9 mouse cellular contexts compared by ENCODE assay signal in the genomic region with DNA sequence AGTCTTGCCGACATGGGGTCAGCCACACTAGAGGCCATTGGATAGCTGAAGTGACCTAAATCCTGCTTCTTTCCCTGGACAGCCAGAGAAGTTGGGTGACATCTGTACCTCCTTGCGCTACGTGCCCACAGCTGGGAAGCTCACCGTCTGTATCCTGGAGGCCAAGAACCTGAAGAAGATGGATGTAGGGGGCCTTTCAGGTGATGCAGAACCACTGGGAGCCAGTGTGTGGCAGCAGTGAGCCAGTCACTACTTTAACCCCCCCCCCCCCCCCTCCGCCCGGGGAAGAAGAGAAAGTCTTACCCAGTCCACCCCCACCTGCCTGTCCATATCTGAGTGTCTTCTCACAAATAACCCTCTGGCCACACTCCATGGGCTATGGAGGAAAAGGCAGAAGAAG.
A peak's percentile ranks its signal among the peaks of the same experiment; 100 is the strongest.
DNase-seq lines count a peak whose midpoint lies in the region; ATAC-seq and TF ChIP-seq lines count a peak whose summit lies in the region.
"Had no signal": no experiment of that assay in that cellular context is flagged by ENCODE, and none has a peak within 500 bp of the region (broad histone marks: within the 10 kb centered on the region; RNA-seq: fewer than 3 reads in every experiment).

No protein-coding gene starts in this region.

- H3K4me1 ChIP-seq in hindbrain, postnatal 0 days (ENCODE audit: insufficient read depth, low read length), result no peaks in the 10 kb centered on the region
- 0 out of 2 replicates have a peak, but pooled peaks cover 5% of the 10 kb centered on the region for H3K4me1 ChIP-seq in hindbrain, embryonic 12.5 days
- no peaks in the 10 kb centered on the region for H3K4me1 ChIP-seq in midbrain, embryonic 16.5 days (ENCODE audit: control insufficient read depth, insufficient read depth, low read length)

- H3K27me3 ChIP-seq in hindbrain, postnatal 0 days (ENCODE audit: insufficient read depth, low read length), result no peaks in the 10 kb centered on the region
- no peaks in the 10 kb centered on the region for H3K27me3 ChIP-seq in hindbrain, embryonic 12.5 days
- no peaks in the 10 kb centered on the region for H3K27me3 ChIP-seq in midbrain, embryonic 16.5 days (ENCODE audit: control insufficient read depth, insufficient read depth, low read depth, low read length)

- H3K36me3 ChIP-seq in hindbrain, postnatal 0 days (ENCODE audit: insufficient read depth, low read length), result no peaks in the 10 kb centered on the region
- no peaks in the 10 kb centered on the region for H3K36me3 ChIP-seq in hindbrain, embryonic 12.5 days
- H3K36me3 ChIP-seq in midbrain, embryonic 16.5 days (ENCODE audit: control insufficient read depth, insufficient read depth, low read length), result no peaks in the 10 kb centered on the region
- H3K36me3 ChIP-seq: limb, embryonic 13.5 days had no signal

- 66% methylated on average over 4 of the region's 6 CpGs for whole genome bisulfite sequencing in hindbrain, postnatal 0 days
- 66% methylated on average over 6 of the region's 6 CpGs for WGBS in hindbrain, embryonic 12.5 days
- WGBS in midbrain, embryonic 16.5 days, result 66% methylated on average over 4 of the region's 6 CpGs

- peak; percentile 28 for DNase-seq in hindbrain, postnatal 0 days (ENCODE audit: low spot score)
- peak; percentile 55 to 57 for DNase-seq in B cell, adult 2 months
- peak; percentile 41 for DNase-seq in Muller cell, postnatal 12 days (ENCODE audit: inconsistent ontology term)
- DNase-seq in kidney, postnatal 4 days, result peak; percentile 67 to 70
- DNase-seq in MN1 (ENCODE audit: low spot score), result no peak
- no peak for DNase-seq in urinary bladder, adult 18-20 months (ENCODE audit: low spot score in 2 of 2)

- ATAC-seq in hindbrain, postnatal 0 days, result no peak
- ATAC-seq in hindbrain, embryonic 12.5 days (ENCODE audit: low FRiP score), result no peak
- no peak for ATAC-seq in midbrain, embryonic 16.5 days

- no peak overlapping the region for H3K9ac ChIP-seq in hindbrain, postnatal 0 days (replicated peaks; ENCODE audit: low read length)
- no peak overlapping the region for H3K9ac ChIP-seq in hindbrain, embryonic 12.5 days
- no peak overlapping the region for H3K9ac ChIP-seq in midbrain, embryonic 16.5 days (ENCODE audit: low read depth, low read length)
- H3K9ac ChIP-seq: limb, embryonic 13.5 days had no signal

- H3K9me3 ChIP-seq in hindbrain, postnatal 0 days (ENCODE audit: low read length), result no peaks in the 10 kb centered on the region
- H3K9me3 ChIP-seq in hindbrain, embryonic 12.5 days (replicated peaks), result no peaks in the 10 kb centered on the region
- no peaks in the 10 kb centered on the region for H3K9me3 ChIP-seq in midbrain, embryonic 16.5 days (replicated peaks; ENCODE audit: control insufficient read depth, low read length, poor library complexity, severe bottlenecking)
- H3K9me3 ChIP-seq: limb, embryonic 13.5 days had no signal

- H3K4me2 ChIP-seq in hindbrain, postnatal 0 days (ENCODE audit: low read depth, low read length), result no peak overlapping the region
- no peak overlapping the region for H3K4me2 ChIP-seq in hindbrain, embryonic 12.5 days (replicated peaks)
- H3K4me2 ChIP-seq in midbrain, embryonic 16.5 days (ENCODE audit: low read length), result no peak overlapping the region
- H3K4me2 ChIP-seq: limb, embryonic 13.5 days had no signal

- peak; percentile 66 for TF ChIP-seq CTCF in hindbrain, postnatal 0 days (IDR thresholded peaks at IDR 0.05; ENCODE audit: low read depth)

- no peak overlapping the region for H3K27ac ChIP-seq in hindbrain, postnatal 0 days
- no peak overlapping the region for H3K27ac ChIP-seq in hindbrain, embryonic 12.5 days
- no peak overlapping the region for H3K27ac ChIP-seq in midbrain, embryonic 16.5 days (ENCODE audit: low read length)
- H3K27ac ChIP-seq: limb, embryonic 13.5 days had no signal

- H3K4me3 ChIP-seq in hindbrain, postnatal 0 days (ENCODE audit: low read length), result no peak overlapping the region
- H3K4me3 ChIP-seq in hindbrain, embryonic 12.5 days, result no peak overlapping the region
- no peak overlapping the region for H3K4me3 ChIP-seq in midbrain, embryonic 16.5 days (ENCODE audit: low read depth, low read length)
- H3K4me3 ChIP-seq: limb, embryonic 13.5 days had no signal

Comparison
In these comparisons a context has a peak if more than half of its experiments do, and no peak if none do; other contexts are left out.
1. DNase-seq: peak in hindbrain, postnatal 0 days (single experiment), B cell, adult 2 months (2 of 2), Muller cell, postnatal 12 days (single experiment) and kidney, postnatal 4 days (2 of 2); none in MN1 (single experiment) and urinary bladder, adult 18-20 months (0 of 2).